Mouse (Mus musculus): ENCODE measurements around the gene Prkcz. TPM values are rescaled to one million over a fixed set of nuclear protein-coding genes. Genes with fewer than 3 reads are reported as not detected.

Prkcz gene
- polyA plus RNA-seq, 1 experiment: 17.3 TPM

- no peak for DNase-seq (ENCODE audit: low spot score)
These were observed 46.1 kb downstream of the Prkcz start for GRCm38 (mm10) chr4:155315031-155315430.

- no peak for DNase-seq (ENCODE audit: low spot score)
These were observed 52.5 kb downstream of the Prkcz start for GRCm38 (mm10) chr4:155308679-155309078.

GRCm38 (mm10) chr4:155308068-155308467 lies 53.1 kb downstream of the Prkcz start:
- peak; percentile 62 for DNase-seq (ENCODE audit: low spot score)

GRCm38 (mm10) chr4:155307591-155307990 lies 53.6 kb downstream of the Prkcz start:
- DNase-seq (ENCODE audit: low spot score): no peak

GRCm38 (mm10) chr4:155306356-155307242 lies 54.6 kb downstream of the Prkcz start:
- DNase-seq (ENCODE audit: low spot score): no peak

GRCm38 (mm10) chr4:155305531-155306031 lies 55.6 kb downstream of the Prkcz start:
- no peak for DNase-seq (ENCODE audit: low spot score)

- no peak for DNase-seq (ENCODE audit: low spot score)
These were observed 56.6 kb downstream of the Prkcz start for GRCm38 (mm10) chr4:155304508-155305096.

GRCm38 (mm10) chr4:155301965-155302364 lies 59.2 kb downstream of the Prkcz start:
- no peak for DNase-seq (ENCODE audit: low spot score)

- no peak for DNase-seq (ENCODE audit: low spot score)
These were observed 60.1 kb downstream of the Prkcz start for GRCm38 (mm10) chr4:155301098-155301447.

GRCm38 (mm10) chr4:155300421-155301097 lies 60.6 kb downstream of the Prkcz start:
- DNase-seq (ENCODE audit: low spot score): no peak

GRCm38 (mm10) chr4:155298826-155299225 lies 62.3 kb downstream of the Prkcz start:
- DNase-seq (ENCODE audit: low spot score): no peak

- no peak for DNase-seq (ENCODE audit: low spot score)
These were observed 64.1 kb downstream of the Prkcz start for GRCm38 (mm10) chr4:155297057-155297456.

- no peak for DNase-seq (ENCODE audit: low spot score)
These were observed 65.2 kb downstream of the Prkcz start for GRCm38 (mm10) chr4:155295996-155296395.

- DNase-seq (ENCODE audit: low spot score): no peak
These were observed 66.1 kb downstream of the Prkcz start for GRCm38 (mm10) chr4:155295026-155295590.

- DNase-seq (ENCODE audit: low spot score): no peak
These were observed 66.8 kb downstream of the Prkcz start for GRCm38 (mm10) chr4:155294381-155294780.

GRCm38 (mm10) chr4:155292863-155293262 lies 68.3 kb downstream of the Prkcz start:
- DNase-seq (ENCODE audit: low spot score): no peak

GRCm38 (mm10) chr4:155290045-155290444 lies 71.1 kb downstream of the Prkcz start:
- no peak for DNase-seq (ENCODE audit: low spot score)

GRCm38 (mm10) chr4:155288586-155288985 lies 72.6 kb downstream of the Prkcz start:
- no peak for DNase-seq (ENCODE audit: low spot score)

- DNase-seq (ENCODE audit: low spot score): no peak
These were observed 73.4 kb downstream of the Prkcz start for GRCm38 (mm10) chr4:155287713-155288112.

- DNase-seq (ENCODE audit: low spot score): no peak
These were observed 75.1 kb downstream of the Prkcz start for GRCm38 (mm10) chr4:155286090-155286489.

GRCm38 (mm10) chr4:155284521-155285379 lies 76.4 kb downstream of the Prkcz start:
- no peak for DNase-seq (ENCODE audit: low spot score)

Measured in urinary bladder, adult 2 months (tissue).